Mouse (Mus musculus) limb, embryonic 14.5 days (tissue): Measurements from ENCODE around the gene A430078G23Rik. TPM values are rescaled to one million over a fixed set of nuclear protein-coding genes. Genes with fewer than 3 reads are reported as not detected.

Experiments used
- ATAC-seq: fragments of 200-750 bp; cut with Nextera tagmentation; 2 replicates; pipeline ENCODE4 v1.8.0; 2017; ENCODE audit warnings: low read depth, moderate number of reproducible peaks, moderate TSS enrichment; ENCODE audit not compliant: low FRiP score
- DNase-seq: peaks from one replicate; pipeline ENCODE4 v3.0.0-alpha.2; 2015; ENCODE audit warnings: low spot score
- H3K27ac ChIP-seq: fragments of 300-500 bp; sonication (generic); replicated peaks from 2 replicates; pipeline ENCODE4 v1.5.1; 2014; ENCODE audit warnings: low read depth, mild to moderate bottlenecking, low read length, moderate library complexity, mixed read lengths
- H3K27me3 ChIP-seq: fragments of 300-500 bp; sonication (generic); 2 replicates; pipeline ENCODE4 v1.6.1; 2014; ENCODE audit warnings: low read length, mixed read lengths; ENCODE audit not compliant: control insufficient read depth, insufficient read depth
- H3K36me3 ChIP-seq: fragments of 300-500 bp; sonication (generic); 2 replicates; pipeline ENCODE4 v1.6.1; 2014; ENCODE audit warnings: mild to moderate bottlenecking, low read length, moderate library complexity, mixed read lengths; ENCODE audit not compliant: control insufficient read depth, insufficient read depth
- H3K4me1 ChIP-seq: fragments of 300-500 bp; sonication (generic); 2 replicates; pipeline ENCODE4 v1.6.1; 2014; ENCODE audit warnings: antibody characterized with exemption, low read length, mixed read lengths; ENCODE audit not compliant: control insufficient read depth, insufficient read depth
- H3K4me2 ChIP-seq: fragments of 300-500 bp; sonication (generic); replicated peaks from 2 replicates; pipeline ENCODE4 v1.6.1; 2014; ENCODE audit warnings: low read depth, mild to moderate bottlenecking, low read length, moderate library complexity; ENCODE audit not compliant: severe bottlenecking
- H3K4me3 ChIP-seq: fragments of 300-500 bp; sonication (generic); replicated peaks from 2 replicates; pipeline ENCODE4 v1.5.1; 2014; ENCODE audit warnings: low read length
- H3K9ac ChIP-seq: fragments of 300-500 bp; sonication (generic); 2 replicates; pipeline ENCODE4 v1.6.1; 2014; ENCODE audit warnings: mild to moderate bottlenecking, low read depth, low read length, moderate library complexity; ENCODE audit not compliant: severe bottlenecking
- H3K9me3 ChIP-seq: fragments of 300-500 bp; sonication (generic); 2 replicates; pipeline ENCODE4 v1.6.1; 2016; ENCODE audit warnings: low read length; ENCODE audit not compliant: control insufficient read depth
- POLR2A ChIP-seq: fragments of 200-500 bp; IDR thresholded peaks from 2 replicates; pipeline ENCODE4 v1.8.0; 2012; ENCODE audit warnings: inconsistent platforms, mild to moderate bottlenecking, moderate library complexity, borderline replicate concordance; ENCODE audit not compliant: insufficient read depth, insufficient read length; ENCODE audit errors: extremely low read depth
- WGBS: fragments of 180-500 bp; shearing (Covaris S2); extraction: QIAGEN DNeasy Blood & Tissue Kit; methylation state at CpG from one replicate; pipeline ENCODE4 v1.1.7; 2014; 5-methylcytosine and 5-hydroxymethylcytosine counted together
- polyA plus RNA-seq, 2 experiments: library from polyadenylated mRNA; depleted of rRNA in 1 of 2; stranded (reverse) in 1 of 2; unstranded in 1 of 2; fragments of >200 nt; fragmentation: Nextera tagmentation in 1 of 2; extraction: Ambion mirVana in 1 of 2; gene quantifications; 2 replicates each; pipeline versions ENCODE4 v1.2.1 to v1.2.3; 2012 to 2014

The A430078G23Rik gene
- polyA plus RNA-seq, 2 experiments = 0.18 to 0.22 TPM

DNA sequence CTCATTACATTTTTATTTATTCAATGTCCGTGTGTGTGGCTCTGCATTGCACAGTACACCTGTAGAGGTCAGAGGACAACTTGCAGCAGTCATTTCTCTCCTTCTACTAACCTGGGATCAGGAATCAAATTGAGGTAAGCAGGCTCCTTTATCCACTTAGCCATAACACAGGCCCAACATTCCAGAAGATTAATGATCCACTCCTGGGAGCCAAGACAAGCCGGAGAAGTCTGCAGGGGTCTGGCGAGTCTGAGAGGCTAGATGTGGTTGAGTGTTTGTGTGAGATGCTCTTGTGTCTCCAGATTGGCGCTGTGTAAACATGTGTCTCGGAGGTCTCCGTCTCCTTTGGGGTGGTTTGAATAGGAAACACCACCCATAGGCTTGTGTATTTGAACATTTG, 2.5 kb upstream of the A430078G23Rik start:
- Histone ChIP-seq H3K4me1 (no peaks in the 10 kb centered on the region), H3K27ac (no peak overlapping the region), H3K9ac (no peak overlapping the region), H3K9me3 (no peaks in the 10 kb centered on the region), H3K27me3 (no peaks in the 10 kb centered on the region), H3K36me3 (no peaks in the 10 kb centered on the region), H3K4me3 (no peak overlapping the region), H3K4me2 (no peak overlapping the region)
- DNase-seq (no peak), ATAC-seq (no peak)
- no peak for TF ChIP-seq POLR2A
- WGBS = 76% methylated on average over 6 of the region's 6 CpGs

DNA sequence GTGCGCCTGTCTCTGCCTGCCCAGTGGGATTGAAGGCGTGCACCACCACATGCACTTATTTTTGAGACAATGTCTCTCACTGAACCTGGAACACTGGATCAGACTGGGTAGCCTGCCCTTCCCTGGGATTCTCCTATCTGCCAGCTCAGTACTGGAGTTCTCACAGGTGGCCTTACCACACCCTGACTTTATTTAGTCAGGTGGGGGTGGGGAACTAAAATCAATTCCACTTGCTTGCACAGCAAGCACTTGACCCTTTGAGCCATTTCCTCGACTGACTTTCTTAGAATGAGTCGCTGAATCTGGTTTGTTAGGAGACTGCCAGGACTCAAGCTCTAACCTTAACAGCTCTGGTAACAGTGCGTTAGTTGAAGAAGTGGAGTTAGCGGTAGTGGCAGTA, 500 bp upstream of the A430078G23Rik start:
- no peak overlapping the region for H3K4me2 ChIP-seq
- DNase-seq = no peak
- ATAC-seq = no peak
- H3K9ac ChIP-seq = no peak overlapping the region
- H3K9me3 ChIP-seq = no peaks in the 10 kb centered on the region
- no peak for TF ChIP-seq POLR2A
- no peaks in the 10 kb centered on the region for H3K36me3 ChIP-seq
- H3K27me3 ChIP-seq = no peaks in the 10 kb centered on the region
- H3K4me1 ChIP-seq = no peaks in the 10 kb centered on the region
- 81% methylated on average over 6 of the region's 6 CpGs for WGBS
- H3K27ac ChIP-seq = no peak overlapping the region
- no peak overlapping the region for H3K4me3 ChIP-seq

DNA sequence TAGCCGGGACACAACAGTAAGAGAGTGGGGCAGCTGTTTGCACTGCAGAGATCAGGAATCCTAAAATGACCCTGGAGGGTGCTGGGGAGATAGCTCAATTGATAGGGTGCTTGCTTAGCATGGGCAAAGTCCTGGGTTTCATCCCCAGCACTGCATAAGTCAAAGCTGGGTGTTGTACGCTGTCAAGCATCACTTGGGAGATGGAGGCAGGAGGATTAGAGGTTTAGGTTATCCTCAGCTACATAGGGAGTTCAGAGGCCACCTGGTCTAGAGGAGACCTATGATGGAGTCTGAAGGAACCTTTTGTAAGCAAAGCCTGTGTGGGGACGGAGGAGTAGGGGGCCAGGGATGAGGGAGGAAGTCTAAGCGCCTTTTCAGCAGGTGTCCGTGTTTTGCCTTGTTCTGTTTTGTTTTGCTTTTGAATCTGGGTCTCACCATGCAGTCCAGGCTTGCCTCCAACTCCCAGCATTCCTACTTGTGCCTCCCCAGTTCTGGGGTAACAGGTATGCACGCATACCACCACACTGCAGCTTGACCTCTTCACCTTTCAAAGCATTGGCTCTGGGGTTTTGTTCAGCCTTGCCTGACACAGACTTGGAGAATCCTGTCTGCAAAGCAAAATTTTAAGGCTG, 712 bp downstream of the A430078G23Rik start:
- H3K4me2 ChIP-seq = no peak overlapping the region
- no peak overlapping the region for H3K9ac ChIP-seq
- H3K27me3 ChIP-seq = no peaks in the 10 kb centered on the region
- no peaks in the 10 kb centered on the region for H3K36me3 ChIP-seq
- WGBS = 68% methylated on average over 6 of the region's 6 CpGs
- no peak overlapping the region for H3K4me3 ChIP-seq
- no peak for DNase-seq
- H3K27ac ChIP-seq = no peak overlapping the region
- no peak for ATAC-seq
- no peaks in the 10 kb centered on the region for H3K4me1 ChIP-seq
- TF ChIP-seq POLR2A = no peak
- no peaks in the 10 kb centered on the region for H3K9me3 ChIP-seq

DNA sequence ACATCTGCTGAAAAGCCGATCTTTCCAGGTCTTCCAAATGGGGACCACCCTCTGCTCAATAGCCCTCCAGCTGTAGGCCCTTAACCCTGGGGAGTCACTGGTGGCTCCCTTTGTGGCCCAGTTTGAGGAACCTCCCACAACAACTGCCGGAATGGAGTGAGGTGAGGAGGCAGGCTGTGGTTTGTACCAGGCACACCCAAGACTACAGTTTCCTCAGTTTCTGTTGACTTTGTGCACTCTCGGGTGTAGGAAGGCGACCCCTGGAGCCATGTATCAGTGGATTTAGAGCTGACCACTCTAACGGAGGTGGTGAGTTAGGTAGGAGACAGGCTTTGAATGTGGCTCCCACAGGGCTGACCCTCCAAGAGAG, 1.2 kb downstream of the A430078G23Rik start:
- no peaks in the 10 kb centered on the region for H3K4me1 ChIP-seq
- no peak overlapping the region for H3K27ac ChIP-seq
- no peak overlapping the region for H3K4me3 ChIP-seq
- H3K4me2 ChIP-seq = no peak overlapping the region
- no peak for ATAC-seq
- H3K9me3 ChIP-seq = no peaks in the 10 kb centered on the region
- no peak for DNase-seq
- no peak for TF ChIP-seq POLR2A
- H3K27me3 ChIP-seq = no peaks in the 10 kb centered on the region
- WGBS = 64% methylated on average over 5 of the region's 5 CpGs
- no peaks in the 10 kb centered on the region for H3K36me3 ChIP-seq
- H3K9ac ChIP-seq = no peak overlapping the region

DNA sequence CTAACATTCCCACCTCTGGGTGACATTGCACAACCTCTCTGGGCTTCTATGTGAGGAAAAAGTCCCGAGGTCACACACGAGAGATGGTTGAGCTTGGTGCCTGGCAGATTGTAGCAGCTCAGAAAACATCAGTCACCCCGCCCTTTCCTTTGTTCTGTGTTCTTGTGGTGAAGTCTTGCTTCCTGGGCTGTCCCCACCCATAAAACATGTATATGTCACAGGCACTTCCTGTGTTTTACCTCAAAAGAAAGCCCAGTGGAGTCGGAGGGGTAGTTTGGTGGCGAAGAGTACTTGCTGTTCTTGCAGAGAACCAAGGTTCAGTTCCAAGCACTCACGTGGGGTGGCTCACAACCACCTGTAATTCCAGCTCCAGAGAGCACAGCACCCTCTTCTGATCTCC, 2.4 kb downstream of the A430078G23Rik start:
- 79% methylated on average over 6 of the region's 6 CpGs for WGBS
- Histone ChIP-seq H3K27me3 (no peaks in the 10 kb centered on the region), H3K4me3 (no peak overlapping the region), H3K36me3 (no peaks in the 10 kb centered on the region), H3K9me3 (no peaks in the 10 kb centered on the region), H3K27ac (no peak overlapping the region), H3K4me1 (no peaks in the 10 kb centered on the region), H3K4me2 (no peak overlapping the region), H3K9ac (no peak overlapping the region)
- TF ChIP-seq POLR2A = no peak
- ATAC-seq (no peak), DNase-seq (no peak)

DNA sequence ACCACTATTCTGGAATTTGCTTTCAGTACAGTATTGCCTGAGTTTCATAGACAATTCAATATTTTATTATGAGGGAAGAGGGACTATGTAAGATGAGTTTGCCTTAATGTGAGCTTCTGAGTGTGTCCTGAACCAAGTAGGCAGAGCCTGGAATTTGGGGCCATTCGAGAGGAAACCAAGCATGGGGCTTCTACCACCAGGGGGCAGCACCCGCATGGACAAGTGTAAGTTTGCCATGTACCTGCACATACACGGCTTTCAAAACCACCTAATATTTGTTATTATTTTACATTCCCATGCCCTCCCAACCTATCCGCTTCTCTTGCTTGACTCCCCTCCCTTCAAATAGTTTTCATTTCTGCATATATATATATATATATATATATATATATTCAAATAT, 4.8 kb downstream of the A430078G23Rik start:
- ATAC-seq (0 out of 2 replicates have a peak, but pooled peaks have one; percentile 26), DNase-seq (peak; percentile 69)
- no peaks in the 10 kb centered on the region for H3K9me3 ChIP-seq
- 6% methylated on average over 4 of the region's 4 CpGs for WGBS
- H3K4me3 ChIP-seq = no peak overlapping the region
- H3K9ac ChIP-seq = no peak overlapping the region
- H3K4me2 ChIP-seq = no peak overlapping the region
- TF ChIP-seq POLR2A = no peak
- H3K27ac ChIP-seq = no peak overlapping the region
- H3K4me1 ChIP-seq = no peaks in the 10 kb centered on the region
- no peaks in the 10 kb centered on the region for H3K27me3 ChIP-seq
- no peaks in the 10 kb centered on the region for H3K36me3 ChIP-seq
